Mouse (Mus musculus): ENCODE results near the gene Hnrnpm. TPM values are rescaled to one million over a fixed set of nuclear protein-coding genes. Genes with fewer than 3 reads are reported as not detected.

Hnrnpm gene
- total and polyA plus RNA-seq, 3 experiments, result 203 to 473 (median 420) TPM

GRCm38 (mm10) chr17:33684671-33685231 is 1.9 kb downstream of the Hnrnpm start (continued):
- TF ChIP-seq ETS1 (IDR thresholded peaks at IDR 0.05; ENCODE audit: low read depth, low read length) (no peak), SIN3A (IDR thresholded peaks at IDR 0.05; ENCODE audit: low read length) (peak; percentile 36; the same call in 1 of the 2 replicates), TBP (IDR thresholded peaks at IDR 0.05; ENCODE audit: low read depth, low read length) (no peak), JUND (IDR thresholded peaks at IDR 0.05; ENCODE audit: low read depth, low read length) (no peak), KAT2A (conservative IDR thresholded peaks at IDR 0.05; ENCODE audit: low read depth, low read length) (no peak), MYB (IDR thresholded peaks at IDR 0.05; ENCODE audit: low read depth, low read length) (no peak), USF1 (IDR thresholded peaks at IDR 0.05; ENCODE audit: low read depth, low read length) (peak; percentile 92), BHLHE40 (IDR thresholded peaks at IDR 0.05; ENCODE audit: borderline replicate concordance, low read depth, low read length) (peak; percentile 77; the same call in 1 of the 2 replicates), GATA1 (IDR thresholded peaks at IDR 0.05; ENCODE audit: low read depth, low read length) (no peak)

DNA sequence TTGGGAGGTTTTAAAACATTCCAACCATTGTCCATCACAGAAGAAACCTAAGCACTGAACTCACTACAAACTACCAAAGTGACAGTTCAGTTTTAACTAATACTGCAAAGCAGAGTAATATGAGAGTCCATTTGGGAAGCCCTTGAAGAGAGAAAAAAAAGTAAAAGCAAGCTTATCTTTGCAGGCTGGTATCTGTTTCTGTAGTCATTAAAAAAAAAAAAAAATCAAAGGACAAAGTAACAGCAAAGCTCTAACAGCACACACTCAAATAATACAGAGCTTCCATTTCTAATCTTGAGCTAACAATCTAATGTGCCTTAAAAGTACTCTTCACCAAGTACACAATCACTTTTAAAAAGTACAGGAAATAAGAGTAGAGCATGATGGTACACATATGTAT is 4.9 kb downstream of the Hnrnpm start:
- H3K4me1 ChIP-seq (ENCODE audit: control insufficient read depth in 1 of 2, insufficient read depth in 2 of 2, low read length in 2 of 2), result peaks cover 12 to 19% of the 10 kb centered on the region in 2 experiments
- DNase-seq (ENCODE audit: low read depth, low spot score), result no peak
- no peaks in the 10 kb centered on the region for H3K27me3 ChIP-seq (ENCODE audit: control insufficient read depth in 1 of 2, insufficient read depth in 2 of 2, low read length in 2 of 2)
- no peak overlapping the region for H3K27ac ChIP-seq (ENCODE audit: control insufficient read depth, low read depth, low read length)
- H3K9me3 ChIP-seq (replicated peaks; ENCODE audit: insufficient read depth, low read length), result no peaks in the 10 kb centered on the region
- H3K36me3 ChIP-seq (ENCODE audit: control insufficient read depth in 1 of 2, insufficient read depth in 2 of 2, low read length in 2 of 2), result peaks cover 26 to 59% of the 10 kb centered on the region in 2 experiments
- peaks cover 73% of the 10 kb centered on the region for H3K79me2 ChIP-seq (ENCODE audit: control insufficient read depth, insufficient read depth, low read length, poor library complexity)
- 0 out of 2 replicates have a peak, but pooled peaks have one; percentile 15 for TF ChIP-seq TCF12 (IDR thresholded peaks at IDR 0.05; ENCODE audit: low read depth, low read length)
- TF ChIP-seq BHLHE40 (IDR thresholded peaks at IDR 0.05; ENCODE audit: borderline replicate concordance, low read depth, low read length), result peak; percentile 23; the same call in 1 of the 2 replicates
- no peak for TF ChIP-seq SMC3 (IDR thresholded peaks at IDR 0.05; ENCODE audit: low read depth, low read length)
- no peak for TF ChIP-seq MEF2A (IDR thresholded peaks at IDR 0.05; ENCODE audit: extremely low read depth, insufficient replicate concordance, low read depth, low read length, poor library complexity, severe bottlenecking)
- peak; percentile 95 for TF ChIP-seq ZNF384 (IDR thresholded peaks at IDR 0.05; ENCODE audit: low read depth, low read length)
- TF ChIP-seq EP300 (IDR thresholded peaks at IDR 0.05; ENCODE audit: low read depth in 1 of 2, low read length in 2 of 2), result peak; percentile 17 to 57; a peak in 2 of 4 replicates
- peak; percentile 47; the same call in 1 of the 2 replicates for TF ChIP-seq SIN3A (IDR thresholded peaks at IDR 0.05; ENCODE audit: low read length)
- peak; percentile 46; the same call in 1 of the 2 replicates for TF ChIP-seq GATA1 (IDR thresholded peaks at IDR 0.05; ENCODE audit: low read depth, low read length)
- no peak; the same call in 1 of the 2 replicates for TF ChIP-seq RCOR1 (IDR thresholded peaks at IDR 0.05; ENCODE audit: low read depth, low read length)
- no peak for TF ChIP-seq ZMIZ1 (IDR thresholded peaks at IDR 0.05; ENCODE audit: low read depth, low read length)
- peak overlapping the region in 1 of 2 experiments; percentile 3; a peak in 1 of 4 replicates for H3K4me3 ChIP-seq (ENCODE audit: control insufficient read depth in 1 of 2, insufficient read depth in 1 of 2, low read depth in 2 of 2, low read length in 2 of 2)
- H3K9ac ChIP-seq (ENCODE audit: control insufficient read depth, low read depth, low read length, poor library complexity, severe bottlenecking), result no peak overlapping the region

GRCm38 (mm10) chr17:33678771-33679170 is 7.9 kb downstream of the Hnrnpm start:
- H3K27ac ChIP-seq (ENCODE audit: control insufficient read depth, low read depth, low read length), result no peak overlapping the region
- H3K9ac ChIP-seq (ENCODE audit: control insufficient read depth, low read depth, low read length, poor library complexity, severe bottlenecking), result no peak overlapping the region
- no peaks in the 10 kb centered on the region for H3K27me3 ChIP-seq (ENCODE audit: control insufficient read depth in 1 of 2, insufficient read depth in 2 of 2, low read length in 2 of 2)
- H3K36me3 ChIP-seq (ENCODE audit: control insufficient read depth in 1 of 2, insufficient read depth in 2 of 2, low read length in 2 of 2), result peaks cover 39 to 71% of the 10 kb centered on the region in 2 experiments
- TF ChIP-seq NRF1 (IDR thresholded peaks at IDR 0.05; ENCODE audit: insufficient read depth, low read depth, low read length, poor library complexity, severe bottlenecking) (no peak), MYB (IDR thresholded peaks at IDR 0.05; ENCODE audit: low read depth, low read length) (no peak)
- H3K4me3 ChIP-seq (ENCODE audit: control insufficient read depth in 1 of 2, insufficient read depth in 1 of 2, low read depth in 2 of 2, low read length in 2 of 2), result no peak overlapping the region
- peaks cover 18 to 19% of the 10 kb centered on the region in 2 experiments for H3K4me1 ChIP-seq (ENCODE audit: control insufficient read depth in 1 of 2, insufficient read depth in 2 of 2, low read length in 2 of 2)
- H3K9me3 ChIP-seq (replicated peaks; ENCODE audit: insufficient read depth, low read length), result no peaks in the 10 kb centered on the region
- peaks cover 80% of the 10 kb centered on the region for H3K79me2 ChIP-seq (ENCODE audit: control insufficient read depth, insufficient read depth, low read length, poor library complexity)
- DNase-seq (ENCODE audit: low read depth, low spot score), result no peak
